Comparison of ENCODE assay signal across 11 mouse cellular contexts in genomic region chr15:19162119-19162888, GRCm38 (mm10).
DNase-seq lines count a peak whose midpoint lies in the region; ATAC-seq lines count a peak whose summit lies in the region.
"Had no signal": no experiment of that assay in that cellular context is flagged by ENCODE, and none has a peak within 500 bp of the region (broad histone marks: within the 10 kb centered on the region; RNA-seq: fewer than 3 reads in every experiment).

No protein-coding gene starts in this region.

- H3K4me2 ChIP-seq in forebrain, embryonic 13.5 days, result no peak overlapping the region
- no peak overlapping the region for H3K4me2 ChIP-seq in forebrain, embryonic 11.5 days (ENCODE audit: low read depth, low read length, severe bottlenecking)
- H3K4me2 ChIP-seq: heart, embryonic 15.5 days had no signal

- H3K9ac ChIP-seq in forebrain, embryonic 13.5 days, result no peak overlapping the region
- no peak overlapping the region for H3K9ac ChIP-seq in forebrain, embryonic 11.5 days (ENCODE audit: low read length)
- H3K9ac ChIP-seq: heart, embryonic 15.5 days had no signal

- WGBS in forebrain, embryonic 13.5 days, result 74% methylated on average over 6 of the region's 6 CpGs
- 84% methylated on average over 6 of the region's 6 CpGs for WGBS in forebrain, embryonic 11.5 days

- no peaks in the 10 kb centered on the region for H3K9me3 ChIP-seq in forebrain, embryonic 13.5 days (replicated peaks)
- no peaks in the 10 kb centered on the region for H3K9me3 ChIP-seq in forebrain, embryonic 11.5 days (ENCODE audit: control insufficient read depth, low read length)
- H3K9me3 ChIP-seq: heart, embryonic 15.5 days; megakaryocyte, embryonic 14.5 days had no signal

- H3K27me3 ChIP-seq in forebrain, embryonic 13.5 days, result no peaks in the 10 kb centered on the region
- no peaks in the 10 kb centered on the region for H3K27me3 ChIP-seq in forebrain, embryonic 11.5 days (ENCODE audit: control insufficient read depth, insufficient read depth, low read length)
- H3K27me3 ChIP-seq: heart, embryonic 15.5 days; megakaryocyte, embryonic 14.5 days had no signal

- ATAC-seq in forebrain, embryonic 13.5 days, result peak; percentile 91
- ATAC-seq in forebrain, embryonic 11.5 days (replicated peaks; ENCODE audit: low FRiP score), result no peak

- no peak for DNase-seq in forebrain, embryonic 11.5 days (ENCODE audit: low spot score)
- DNase-seq in right cerebral cortex, adult 18-20 months, result peak; percentile 25
- no peak for DNase-seq in right cerebral cortex, postnatal 25 days
- peak; percentile 27 for DNase-seq in left cerebral cortex, adult 11 months (ENCODE audit: low spot score)
- no peak for DNase-seq in kidney, postnatal 36 days
- no peak for DNase-seq in natural killer cell, adult 2 months (ENCODE audit: low spot score in 2 of 2)
- no peak for DNase-seq in kidney, postnatal 25 days

- H3K4me3 ChIP-seq in forebrain, embryonic 13.5 days, result no peak overlapping the region
- H3K4me3 ChIP-seq in forebrain, embryonic 11.5 days (ENCODE audit: low read depth, low read length), result no peak overlapping the region
- H3K4me3 ChIP-seq: heart, embryonic 15.5 days; megakaryocyte, embryonic 14.5 days had no signal

- H3K27ac ChIP-seq in forebrain, embryonic 13.5 days, result no peak overlapping the region
- no peak overlapping the region for H3K27ac ChIP-seq in forebrain, embryonic 11.5 days (ENCODE audit: low read depth, low read length)
- H3K27ac ChIP-seq: heart, embryonic 15.5 days; stomach, postnatal 0 days had no signal

- H3K4me1 ChIP-seq in forebrain, embryonic 13.5 days, result no peaks in the 10 kb centered on the region
- no peaks in the 10 kb centered on the region for H3K4me1 ChIP-seq in forebrain, embryonic 11.5 days (replicated peaks; ENCODE audit: control insufficient read depth, insufficient read depth, low read length)
- H3K4me1 ChIP-seq: heart, embryonic 15.5 days; megakaryocyte, embryonic 14.5 days had no signal

- no peaks in the 10 kb centered on the region for H3K36me3 ChIP-seq in forebrain, embryonic 13.5 days (ENCODE audit: poor library complexity, severe bottlenecking)
- H3K36me3 ChIP-seq in forebrain, embryonic 11.5 days (ENCODE audit: control insufficient read depth, insufficient read depth, low read length), result no peaks in the 10 kb centered on the region
- H3K36me3 ChIP-seq: heart, embryonic 15.5 days had no signal

Comparison
In these comparisons a context has a peak if more than half of its experiments do, and no peak if none do; other contexts are left out.
1. DNase-seq: peak in right cerebral cortex, adult 18-20 months (single experiment) and left cerebral cortex, adult 11 months (single experiment); none in forebrain, embryonic 11.5 days (single experiment), right cerebral cortex, postnatal 25 days (single experiment), kidney, postnatal 36 days (0 of 2), natural killer cell, adult 2 months (0 of 2) and kidney, postnatal 25 days (0 of 2).